Mouse (Mus musculus): ENCODE measurements around the gene Agr2. TPM values are rescaled to one million over a fixed set of nuclear protein-coding genes. Genes with fewer than 3 reads are reported as not detected.

Gene Agr2
- polyA plus RNA-seq, 1 experiment from 2014 or later = not detected

DNA sequence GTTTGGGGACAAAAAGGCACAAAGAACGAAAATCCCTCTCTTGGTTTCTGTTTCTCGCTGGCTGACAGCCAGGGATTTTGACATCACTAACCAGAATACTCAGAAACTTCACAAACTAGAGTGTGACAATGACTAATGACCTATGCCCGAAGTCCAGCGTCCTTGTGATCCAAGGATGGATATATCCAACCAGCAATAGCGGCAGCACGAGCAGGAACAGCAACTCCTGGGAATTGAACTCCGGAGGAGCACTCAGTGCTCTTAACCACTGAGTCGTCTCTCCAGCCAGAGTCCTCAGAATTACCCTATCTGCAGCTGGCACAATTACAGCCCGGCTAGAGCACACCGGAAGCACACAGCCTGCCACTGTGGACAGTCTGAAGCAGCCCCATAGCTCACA, 44.1 kb downstream of the Agr2 start:
- Histone ChIP-seq H3K27ac (ENCODE audit: low read depth) (no peak overlapping the region), H3K4me2 (ENCODE audit: low read depth, low read length) (no peak overlapping the region), H3K9ac (replicated peaks) (no peak overlapping the region), H3K27me3 (ENCODE audit: insufficient read depth, low read length) (no peaks in the 10 kb centered on the region), H3K36me3 (replicated peaks; ENCODE audit: insufficient read depth, low read length) (no peaks in the 10 kb centered on the region), H3K9me3 (ENCODE audit: low read length) (no peaks in the 10 kb centered on the region), H3K4me1 (ENCODE audit: insufficient read depth) (peaks cover 10% of the 10 kb centered on the region), H3K4me3 (ENCODE audit: low read depth, low read length) (no peak overlapping the region)
- peak; percentile 48 for ATAC-seq
- WGBS (ENCODE audit: insufficient replicate concordance) = 59% methylated on average over 10 of the region's 10 CpGs
- DNase-seq = peak; percentile 38
- TF ChIP-seq EP300 (IDR thresholded peaks at IDR 0.05; ENCODE audit: low read depth) (no peak), CTCF (IDR thresholded peaks at IDR 0.05; ENCODE audit: low read depth) (no peak)

DNA sequence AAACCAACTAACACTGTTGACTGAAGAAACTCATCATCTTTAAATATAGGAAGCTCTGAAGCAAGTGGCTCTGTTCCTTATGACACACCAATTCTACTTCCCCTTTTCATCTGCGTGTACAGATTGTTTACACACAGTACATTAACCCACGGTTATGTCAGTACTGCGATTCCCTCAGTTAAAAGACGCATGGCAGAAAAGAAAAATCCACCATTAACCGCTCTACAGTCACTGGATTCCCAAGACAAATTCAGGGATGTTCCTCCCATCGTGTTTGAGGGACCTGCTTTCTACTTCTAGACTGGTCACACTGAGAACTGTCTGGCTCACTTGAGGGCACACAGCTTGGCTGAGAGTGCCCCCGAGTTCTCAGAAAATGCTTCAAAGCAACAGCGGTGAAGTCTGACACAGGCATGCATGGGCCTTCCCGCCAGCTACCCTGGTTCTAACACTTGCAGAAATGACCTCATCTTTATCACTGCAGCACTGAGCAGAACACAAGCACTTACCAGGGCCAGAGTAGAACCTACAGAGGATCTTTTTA, 46.9 kb downstream of the Agr2 start:
- Histone ChIP-seq H3K36me3 (replicated peaks; ENCODE audit: insufficient read depth, low read length) (no peaks in the 10 kb centered on the region), H3K4me2 (ENCODE audit: low read depth, low read length) (peak overlapping the region; percentile 42), H3K27me3 (ENCODE audit: insufficient read depth, low read length) (0 out of 2 replicates have a peak, but pooled peaks cover 3% of the 10 kb centered on the region), H3K9me3 (ENCODE audit: low read length) (no peaks in the 10 kb centered on the region), H3K4me3 (ENCODE audit: low read depth, low read length) (no peak overlapping the region), H3K9ac (replicated peaks) (no peak overlapping the region), H3K4me1 (ENCODE audit: insufficient read depth) (peaks cover 10% of the 10 kb centered on the region), H3K27ac (ENCODE audit: low read depth) (peak overlapping the region; percentile 69)
- ATAC-seq (peak; percentile 37), DNase-seq (peak; percentile 27)
- 32% methylated on average over 9 of the region's 9 CpGs for WGBS (ENCODE audit: insufficient replicate concordance)
- TF ChIP-seq EP300 (IDR thresholded peaks at IDR 0.05; ENCODE audit: low read depth) (peak; percentile 40; the same call in 1 of the 2 replicates), CTCF (IDR thresholded peaks at IDR 0.05; ENCODE audit: low read depth) (no peak)

DNA sequence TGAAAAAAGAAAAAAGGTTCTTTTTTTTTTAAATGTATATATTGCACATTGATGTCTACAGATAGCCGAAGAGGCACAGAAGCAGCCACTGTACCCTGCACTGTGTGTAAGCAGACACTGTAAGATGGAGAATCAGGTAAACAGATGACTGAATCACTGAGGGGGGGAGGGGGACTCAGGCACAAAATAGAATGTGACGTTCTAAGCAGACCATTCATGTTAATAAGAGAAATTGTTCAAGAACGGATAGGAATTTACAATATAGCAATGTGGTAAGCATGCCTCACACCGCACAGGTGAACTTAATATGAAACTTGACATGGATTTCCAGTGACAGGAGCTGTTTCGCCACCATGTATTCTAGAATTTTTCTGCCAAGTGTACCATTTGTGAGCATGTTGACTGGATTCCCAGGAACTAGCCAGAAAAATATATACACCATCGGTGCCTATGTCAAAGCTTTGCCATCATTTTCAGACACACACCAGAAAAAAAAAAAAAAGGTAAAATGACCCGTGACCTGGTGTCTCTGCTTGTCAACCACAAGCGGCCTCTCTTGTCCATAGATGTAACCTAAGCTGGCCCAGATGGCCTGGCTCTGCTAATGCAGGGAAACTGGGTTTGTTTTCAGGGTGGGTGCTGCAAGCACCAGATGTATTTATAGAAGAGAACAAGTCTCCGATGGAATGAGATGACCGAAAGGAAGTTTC, 48.0 kb downstream of the Agr2 start:
- H3K27ac ChIP-seq (ENCODE audit: low read depth) = no peak overlapping the region
- WGBS (ENCODE audit: insufficient replicate concordance) = 65% methylated on average over 10 of the region's 10 CpGs
- H3K36me3 ChIP-seq (replicated peaks; ENCODE audit: insufficient read depth, low read length) = no peaks in the 10 kb centered on the region
- peaks cover 10% of the 10 kb centered on the region for H3K4me1 ChIP-seq (ENCODE audit: insufficient read depth)
- H3K9me3 ChIP-seq (ENCODE audit: low read length) = no peaks in the 10 kb centered on the region
- peak overlapping the region; percentile 85 for H3K4me3 ChIP-seq (ENCODE audit: low read depth, low read length)
- ATAC-seq = no peak
- TF ChIP-seq CTCF (IDR thresholded peaks at IDR 0.05; ENCODE audit: low read depth) (no peak), EP300 (IDR thresholded peaks at IDR 0.05; ENCODE audit: low read depth) (no peak)
- H3K4me2 ChIP-seq (ENCODE audit: low read depth, low read length) = peak overlapping the region; percentile 100
- DNase-seq = no peak
- H3K27me3 ChIP-seq (ENCODE audit: insufficient read depth, low read length) = 0 out of 2 replicates have a peak, but pooled peaks cover 3% of the 10 kb centered on the region
- H3K9ac ChIP-seq (replicated peaks) = no peak overlapping the region

DNA sequence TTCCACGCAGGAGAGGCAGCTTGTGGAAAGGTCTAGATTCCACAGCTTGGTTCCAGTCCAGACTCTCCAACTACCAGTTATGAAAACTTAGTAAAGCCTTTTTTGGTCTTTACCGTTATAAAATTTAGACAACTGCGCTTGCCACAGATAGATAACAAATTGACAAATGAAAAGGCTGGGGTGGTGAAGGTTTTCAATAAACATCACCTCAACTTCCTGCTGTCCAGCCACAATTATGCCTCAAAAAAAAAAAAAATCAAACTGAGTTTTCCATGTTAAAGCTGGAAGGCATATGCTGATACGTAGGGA, 48.5 kb downstream of the Agr2 start:
- H3K9ac ChIP-seq (replicated peaks) = peak overlapping the region; percentile 79
- 31% methylated on average over 4 of the region's 4 CpGs for WGBS (ENCODE audit: insufficient replicate concordance)
- 0 out of 2 replicates have a peak, but pooled peaks cover 3% of the 10 kb centered on the region for H3K27me3 ChIP-seq (ENCODE audit: insufficient read depth, low read length)
- H3K4me2 ChIP-seq (ENCODE audit: low read depth, low read length) = peak overlapping the region; percentile 100
- TF ChIP-seq CTCF (IDR thresholded peaks at IDR 0.05; ENCODE audit: low read depth) (no peak), EP300 (IDR thresholded peaks at IDR 0.05; ENCODE audit: low read depth) (no peak)
- H3K9me3 ChIP-seq (ENCODE audit: low read length) = no peaks in the 10 kb centered on the region
- no peak overlapping the region for H3K27ac ChIP-seq (ENCODE audit: low read depth)
- DNase-seq = no peak
- no peak for ATAC-seq
- H3K4me3 ChIP-seq (ENCODE audit: low read depth, low read length) = peak overlapping the region; percentile 85
- H3K4me1 ChIP-seq (ENCODE audit: insufficient read depth) = peaks cover 10% of the 10 kb centered on the region
- no peaks in the 10 kb centered on the region for H3K36me3 ChIP-seq (replicated peaks; ENCODE audit: insufficient read depth, low read length)

DNA sequence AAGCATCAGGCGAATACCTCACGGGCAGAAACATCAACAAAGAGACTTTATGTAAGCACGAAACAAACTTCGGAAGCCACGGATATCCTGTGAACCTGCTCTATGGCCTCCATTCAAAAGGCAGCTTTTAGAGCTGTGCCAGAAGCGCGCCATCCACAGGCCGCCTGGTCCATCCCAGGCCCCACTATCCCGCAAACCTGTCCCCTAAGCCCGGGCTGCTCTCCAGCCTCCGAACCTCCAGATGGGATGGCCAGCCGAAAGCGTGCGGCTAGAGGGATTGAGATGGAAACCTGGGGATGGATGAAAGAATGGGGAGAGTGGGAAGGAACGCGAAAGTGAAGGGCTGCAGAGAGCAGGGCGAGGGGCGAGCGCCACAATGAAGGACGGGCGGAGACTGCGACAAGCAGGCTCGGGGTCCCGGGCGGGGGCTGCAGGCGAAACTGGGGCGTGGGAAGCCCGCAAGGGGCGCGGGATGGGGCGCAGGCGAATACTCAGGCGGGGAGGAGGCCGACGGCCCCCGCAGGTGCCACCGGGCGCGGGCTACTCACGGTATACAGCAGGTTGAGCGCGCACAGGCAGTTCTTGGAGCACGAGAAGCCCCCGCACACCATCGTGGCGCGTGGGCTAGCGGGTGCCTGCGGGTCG, 49.1 kb downstream of the Agr2 start:
- Histone ChIP-seq H3K36me3 (replicated peaks; ENCODE audit: insufficient read depth, low read length) (no peaks in the 10 kb centered on the region), H3K4me3 (ENCODE audit: low read depth, low read length) (peak overlapping the region; percentile 85), H3K9ac (replicated peaks) (peak overlapping the region; percentile 79), H3K27me3 (ENCODE audit: insufficient read depth, low read length) (0 out of 2 replicates have a peak, but pooled peaks cover 3% of the 10 kb centered on the region), H3K4me2 (ENCODE audit: low read depth, low read length) (peak overlapping the region; percentile 100), H3K27ac (ENCODE audit: low read depth) (peak overlapping the region; percentile 55), H3K9me3 (ENCODE audit: low read length) (no peaks in the 10 kb centered on the region), H3K4me1 (ENCODE audit: insufficient read depth) (peaks cover 8% of the 10 kb centered on the region)
- under 1% methylated on average over 32 of the region's 50 CpGs for WGBS (ENCODE audit: insufficient replicate concordance)
- DNase-seq (peak; percentile 41), ATAC-seq (peak; percentile 48)
- TF ChIP-seq EP300 (IDR thresholded peaks at IDR 0.05; ENCODE audit: low read depth) (no peak), CTCF (IDR thresholded peaks at IDR 0.05; ENCODE audit: low read depth) (peak; percentile 44)

DNA sequence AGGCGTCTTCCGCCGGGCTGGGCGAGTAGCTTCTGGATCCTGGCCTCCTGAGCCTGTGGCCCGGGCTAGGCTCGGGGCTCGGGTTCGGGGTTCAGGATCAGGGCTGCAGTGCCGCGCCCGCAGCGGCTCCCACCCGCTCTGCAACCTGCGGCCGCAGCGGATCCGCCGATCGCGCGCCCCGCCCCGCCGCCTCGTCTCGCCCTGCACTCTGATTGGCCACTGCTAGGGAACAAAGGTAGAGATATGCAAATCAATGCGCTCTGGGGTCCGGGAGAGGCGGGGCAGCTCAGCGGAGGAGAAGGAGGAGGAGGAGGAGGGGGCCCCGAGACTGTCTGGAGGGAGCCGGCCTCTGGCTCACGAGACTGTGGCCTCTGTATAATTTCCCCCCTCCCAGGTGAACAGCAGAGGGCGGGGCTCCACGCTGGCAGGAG, 49.7 kb downstream of the Agr2 start, which contains the start of gene Tspan13:
Gene Tspan13 (minus strand): TSS at position 153 of the 431 bp plus-strand sequence.
- no peaks in the 10 kb centered on the region for H3K9me3 ChIP-seq (ENCODE audit: low read length)
- TF ChIP-seq CTCF (IDR thresholded peaks at IDR 0.05; ENCODE audit: low read depth) (peak; percentile 26), EP300 (IDR thresholded peaks at IDR 0.05; ENCODE audit: low read depth) (no peak)
- 0 out of 2 replicates have a peak, but pooled peaks cover 3% of the 10 kb centered on the region for H3K27me3 ChIP-seq (ENCODE audit: insufficient read depth, low read length)
- WGBS (ENCODE audit: insufficient replicate concordance) = under 1% methylated on average over 30 of the region's 35 CpGs
- H3K9ac ChIP-seq (replicated peaks) = peak within 1 kb of the TSS; percentile 79
- peak within 1 kb of the TSS; percentile 55 for H3K27ac ChIP-seq (ENCODE audit: low read depth)
- no peaks in the 10 kb centered on the region for H3K36me3 ChIP-seq (replicated peaks; ENCODE audit: insufficient read depth, low read length)
- H3K4me1 ChIP-seq (ENCODE audit: insufficient read depth) = peaks cover 5% of the 10 kb centered on the region
- DNase-seq = peak; percentile 87
- peak within 1 kb of the TSS; percentile 100 for H3K4me2 ChIP-seq (ENCODE audit: low read depth, low read length)
- peak within 1 kb of the TSS; percentile 85 for H3K4me3 ChIP-seq (ENCODE audit: low read depth, low read length)
- peak; percentile 92 for ATAC-seq
